Mouse (Mus musculus) brain, embryonic 14.5 days (tissue): ENCODE data around the gene Hus1b.
A peak's percentile ranks its signal among the peaks of the same experiment; 100 is the strongest.

ENCODE experiments used
- CTCF ChIP-seq: fragments of 200-500 bp; IDR thresholded peaks from 2 replicates; pipeline ENCODE4 v1.5.1; 2012; ENCODE audit warnings: inconsistent platforms, mild to moderate bottlenecking, moderate library complexity, borderline replicate concordance; ENCODE audit not compliant: insufficient read depth, insufficient read length; ENCODE audit errors: extremely low read depth
- POLR2A ChIP-seq: fragments of 200-500 bp; IDR thresholded peaks from 2 replicates; pipeline ENCODE4 v1.6.1; 2012; ENCODE audit warnings: mild to moderate bottlenecking, inconsistent platforms, borderline replicate concordance; ENCODE audit not compliant: poor library complexity, insufficient read depth, insufficient read length, severe bottlenecking; ENCODE audit errors: extremely low read depth

GRCm38 (mm10) chr13:30981666-30982065, 34.1 kb upstream of the Hus1b start:
- peak; percentile 46; the same call in 1 of the 2 replicates for TF ChIP-seq CTCF
- no peak for TF ChIP-seq POLR2A
